Mouse (Mus musculus): ENCODE measurements around the gene Zfp462.

- TF ChIP-seq POLR2A (IDR thresholded peaks at IDR 0.05; ENCODE audit: insufficient read depth, low read depth, low read length) (no peak), CTCF (IDR thresholded peaks at IDR 0.05; ENCODE audit: insufficient read depth, low read depth, low read length) (no peak)
Observed at GRCm38 (mm10) chr4:55121952-55122351, 177.1 kb downstream of the Zfp462 start.
